Mouse (Mus musculus) lung, embryonic 15.5 days (tissue): ENCODE results near the gene Inpp5b. TPM values are rescaled to one million over a fixed set of nuclear protein-coding genes. Genes with fewer than 3 reads are reported as not detected.

Source experiments
- ATAC-seq: fragments of 200-750 bp; cut with Nextera tagmentation; 2 replicates; pipeline ENCODE4 v1.8.0; 2017; ENCODE audit warnings: moderate number of reproducible peaks, borderline replicate concordance; ENCODE audit not compliant: low FRiP score, low TSS enrichment; ENCODE audit errors: extremely low read depth
- H3K27ac ChIP-seq: fragments of 300-500 bp; sonication (generic); 2 replicates; pipeline ENCODE4 v1.5.1; 2015; ENCODE audit warnings: moderate library complexity, mild to moderate bottlenecking, inconsistent platforms
- H3K27me3 ChIP-seq: fragments of 300-500 bp; sonication (generic); 2 replicates; pipeline ENCODE4 v1.6.1; 2015; ENCODE audit warnings: inconsistent platforms
- H3K36me3 ChIP-seq: fragments of 300-500 bp; sonication (generic); 2 replicates; pipeline ENCODE4 v1.6.1; 2015; ENCODE audit warnings: inconsistent platforms
- H3K4me1 ChIP-seq: fragments of 300-500 bp; sonication (generic); 2 replicates; pipeline ENCODE4 v1.6.1; 2015; ENCODE audit warnings: inconsistent platforms
- H3K4me2 ChIP-seq: fragments of 300-500 bp; sonication (generic); 2 replicates; pipeline ENCODE4 v1.6.1; 2015; ENCODE audit warnings: inconsistent platforms, mild to moderate bottlenecking, moderate library complexity
- H3K4me3 ChIP-seq: fragments of 300-500 bp; sonication (generic); 2 replicates; pipeline ENCODE4 v1.5.1; 2015; ENCODE audit warnings: mild to moderate bottlenecking, inconsistent platforms
- H3K9ac ChIP-seq: fragments of 300-500 bp; sonication (generic); 2 replicates; pipeline ENCODE4 v1.6.1; 2015; ENCODE audit warnings: inconsistent platforms
- H3K9me3 ChIP-seq: fragments of 300-500 bp; sonication (generic); 2 replicates; pipeline ENCODE4 v1.6.1; 2016; ENCODE audit warnings: inconsistent platforms
- WGBS: fragments of 180-500 bp; shearing (Covaris S2); methylation state at CpG from one replicate; pipeline ENCODE4 v1.1.7; 2015; 5-methylcytosine and 5-hydroxymethylcytosine counted together
- polyA plus RNA-seq: library from polyadenylated mRNA; unstranded; fragments of >200 nt; fragmentation: Nextera tagmentation; extraction: Ambion mirVana; gene quantifications from 2 replicates; pipeline ENCODE4 v1.2.1, GENCODE M21; 2015

Inpp5b gene
- polyA plus RNA-seq, 1 experiment from 2014 or later, result 35.5 TPM

DNA sequence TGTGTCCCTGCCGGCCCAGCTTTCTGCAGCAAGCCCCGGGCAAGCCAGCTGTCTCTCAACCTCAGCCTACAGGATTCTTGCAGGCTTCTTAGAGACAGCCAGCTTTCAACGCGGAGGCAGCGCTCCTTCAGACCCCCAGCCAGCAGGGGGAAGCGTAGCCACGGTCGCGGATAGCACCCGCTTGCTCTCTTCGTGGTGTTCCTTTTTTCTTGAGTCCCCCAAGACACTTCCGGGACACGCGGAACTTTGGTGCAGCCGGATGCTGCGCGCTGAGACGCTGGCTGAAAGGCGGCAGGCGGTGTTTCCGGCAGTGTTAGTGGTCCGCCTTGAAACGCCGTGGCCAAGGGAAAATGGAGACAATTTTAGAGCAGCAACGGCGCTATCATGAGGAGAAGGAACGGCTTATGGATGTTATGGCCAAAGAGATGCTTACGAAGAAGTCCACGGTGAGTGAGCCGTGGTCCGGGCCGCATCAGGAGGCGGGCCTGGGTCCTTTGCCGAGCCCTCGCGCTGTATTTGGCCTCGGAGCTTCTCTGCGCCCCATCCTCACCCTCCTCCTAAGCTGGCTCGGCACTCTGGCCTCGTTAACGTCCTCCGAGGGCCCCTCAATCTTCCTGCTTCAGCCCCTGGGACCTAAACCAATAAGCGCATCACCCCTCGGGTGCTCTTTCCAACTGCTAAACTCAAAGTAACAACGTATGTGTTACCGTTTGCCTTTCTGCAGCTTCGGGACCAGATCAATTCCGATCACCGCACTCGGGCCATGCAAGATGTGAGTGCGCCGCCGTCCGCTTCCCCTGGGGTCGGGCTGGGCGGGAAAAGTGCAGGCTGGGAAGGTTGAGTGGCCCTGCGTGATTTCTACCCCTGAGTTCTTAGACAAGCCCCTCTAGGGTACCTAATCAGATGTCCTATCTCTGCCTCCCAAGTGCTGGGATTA, 26.8 kb upstream of the Inpp5b start, which contains the start of gene Sf3a3:
Sf3a3 (plus strand) TSS at position 232 of the 937 bp plus-strand sequence.
- Histone ChIP-seq H3K27ac (peak within 1 kb of the TSS; percentile 56; the same call in 1 of the 2 replicates), H3K9ac (peak within 1 kb of the TSS; percentile 96), H3K9me3 (no peaks in the 10 kb centered on the region), H3K27me3 (no peaks in the 10 kb centered on the region), H3K4me2 (peak within 1 kb of the TSS; percentile 89), H3K4me1 (peaks cover 23% of the 10 kb centered on the region), H3K4me3 (peak within 1 kb of the TSS; percentile 91), H3K36me3 (peaks cover 37% of the 10 kb centered on the region)
- 1% methylated on average over 56 of the region's 57 CpGs for WGBS
- ATAC-seq, result peak; percentile 89

DNA sequence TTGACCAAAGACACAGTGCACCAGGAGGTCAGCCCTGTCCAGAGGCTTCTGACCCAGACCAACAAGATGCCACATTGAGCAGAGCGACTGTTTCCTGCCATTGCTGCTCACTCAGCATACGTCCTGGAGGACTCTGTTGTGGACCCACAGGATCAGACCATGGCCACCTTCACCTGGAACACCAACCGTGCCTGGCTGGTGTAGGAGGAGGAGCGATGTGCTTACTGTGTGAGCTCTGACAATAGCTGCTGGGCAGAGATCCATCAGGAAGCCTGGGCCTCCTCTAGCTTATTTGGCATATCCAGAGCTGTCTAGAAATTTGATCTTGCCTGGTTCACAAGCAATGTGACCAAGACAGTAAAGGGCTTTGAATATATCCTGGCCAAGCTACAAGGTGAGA, 22.5 kb upstream of the Inpp5b start:
- H3K27me3 ChIP-seq, result no peaks in the 10 kb centered on the region

DNA sequence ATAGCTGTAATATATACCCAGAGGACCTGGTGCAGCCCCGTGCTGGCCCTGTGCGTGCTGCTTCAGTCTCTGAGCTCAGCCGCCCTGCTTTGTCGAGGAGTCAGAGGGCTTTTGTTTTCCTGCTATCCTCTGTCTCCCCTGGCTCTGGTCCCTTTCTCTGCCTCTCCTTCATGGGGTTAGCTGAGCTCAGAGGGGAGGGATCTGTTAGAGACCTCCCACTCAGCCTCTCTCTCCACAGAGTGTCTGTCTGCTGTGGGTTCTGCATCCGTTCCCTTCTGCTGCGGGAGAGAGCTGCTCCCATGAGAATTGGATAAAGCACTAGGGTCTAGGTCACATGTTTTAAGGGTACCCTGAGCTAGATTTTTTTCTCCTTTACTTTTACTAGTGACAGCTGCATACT, 15.5 kb upstream of the Inpp5b start:
- H3K36me3 ChIP-seq, result peaks cover 93% of the 10 kb centered on the region
- H3K4me2 ChIP-seq, result no peak overlapping the region
- no peaks in the 10 kb centered on the region for H3K27me3 ChIP-seq
- H3K27ac ChIP-seq, result no peak overlapping the region
- ATAC-seq, result no peak
- no peaks in the 10 kb centered on the region for H3K9me3 ChIP-seq
- no peak overlapping the region for H3K4me3 ChIP-seq
- H3K4me1 ChIP-seq, result no peaks in the 10 kb centered on the region
- no peak overlapping the region for H3K9ac ChIP-seq
- 92% methylated on average over 6 of the region's 6 CpGs for WGBS

More for the DNA sequence above, 22.5 kb upstream of the Inpp5b start:
- Histone ChIP-seq H3K9me3 (no peaks in the 10 kb centered on the region), H3K4me2 (no peak overlapping the region), H3K4me3 (no peak overlapping the region), H3K9ac (no peak overlapping the region), H3K27ac (no peak overlapping the region), H3K36me3 (peaks cover 74% of the 10 kb centered on the region), H3K4me1 (peaks cover 13% of the 10 kb centered on the region)
- WGBS, result 93% methylated on average over 4 of the region's 4 CpGs
- ATAC-seq, result no peak

DNA sequence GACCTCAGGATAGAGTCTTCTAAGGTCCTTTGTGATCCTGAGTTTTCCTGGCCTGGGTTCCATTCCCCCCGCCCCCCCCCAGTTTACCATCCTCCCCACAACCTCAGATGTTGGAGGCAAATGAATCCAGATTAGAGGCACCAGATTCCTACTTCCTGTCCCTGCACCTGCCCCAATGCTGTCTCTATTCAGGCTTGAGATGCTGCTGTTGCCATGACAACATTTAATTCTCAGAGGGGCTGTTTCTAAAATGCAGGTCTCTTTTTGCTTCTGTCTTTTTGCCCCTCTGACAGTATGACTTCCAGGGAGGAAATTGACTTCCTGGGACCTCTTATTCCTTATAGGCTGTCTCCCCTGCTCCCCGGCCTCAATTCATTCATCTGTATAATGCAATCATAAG, 4.7 kb upstream of the Inpp5b start:
- Histone ChIP-seq H3K9ac (no peak overlapping the region), H3K4me1 (0 out of 2 replicates have a peak, but pooled peaks cover 3% of the 10 kb centered on the region), H3K9me3 (no peaks in the 10 kb centered on the region), H3K27me3 (no peaks in the 10 kb centered on the region), H3K36me3 (peaks cover 12% of the 10 kb centered on the region), H3K4me2 (no peak overlapping the region), H3K4me3 (no peak overlapping the region), H3K27ac (no peak overlapping the region)
- WGBS, result 56% methylated on average over 2 of the region's 2 CpGs
- no peak for ATAC-seq

DNA sequence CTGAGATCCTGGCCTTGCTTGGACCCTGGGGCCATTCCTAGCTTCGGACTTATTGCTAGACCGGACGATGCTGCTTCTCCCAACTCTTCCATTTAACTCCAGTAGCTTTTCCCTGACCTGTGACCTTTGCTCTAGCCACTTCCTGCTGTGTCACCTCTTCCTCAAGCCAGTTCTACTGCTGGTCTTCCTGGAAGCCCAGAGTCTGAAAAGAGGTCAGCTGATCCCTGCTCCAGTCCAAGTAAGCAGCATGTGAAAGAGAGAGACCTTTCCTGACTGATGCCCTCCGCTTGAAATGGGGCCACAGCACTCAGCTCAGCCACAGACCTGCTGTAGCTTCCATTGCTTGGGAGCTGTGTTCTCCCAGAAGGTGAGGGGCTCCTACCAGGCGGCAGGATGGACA, 4.2 kb upstream of the Inpp5b start:
- Histone ChIP-seq H3K9ac (no peak overlapping the region), H3K9me3 (no peaks in the 10 kb centered on the region), H3K27me3 (no peaks in the 10 kb centered on the region), H3K4me3 (no peak overlapping the region), H3K4me2 (no peak overlapping the region), H3K4me1 (peaks cover 7% of the 10 kb centered on the region), H3K27ac (no peak overlapping the region), H3K36me3 (peaks cover 9% of the 10 kb centered on the region; the same call in 1 of the 2 replicates)
- WGBS, result 72% methylated on average over 5 of the region's 5 CpGs
- no peak for ATAC-seq

DNA sequence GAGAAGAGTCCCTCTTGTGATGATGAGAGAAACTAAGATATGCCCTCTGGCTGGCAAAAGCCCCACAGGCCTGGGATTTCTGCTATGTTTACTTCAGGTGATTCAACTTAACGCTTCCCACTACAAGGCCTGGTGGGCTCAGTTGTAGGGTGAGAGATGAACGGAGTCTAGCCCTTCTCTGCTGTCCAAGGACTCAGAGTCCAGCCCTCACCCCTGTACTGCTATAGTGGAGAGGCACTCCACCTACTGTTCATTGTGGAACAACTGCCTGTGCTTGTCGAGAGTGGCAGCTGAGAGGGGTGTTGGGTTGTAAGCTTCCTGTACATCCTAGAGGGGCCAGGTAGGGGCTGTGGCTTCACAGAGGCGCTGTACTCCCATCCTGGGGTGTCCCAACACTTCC, 3.6 kb upstream of the Inpp5b start:
- no peaks in the 10 kb centered on the region for H3K27me3 ChIP-seq
- no peak for ATAC-seq

DNA sequence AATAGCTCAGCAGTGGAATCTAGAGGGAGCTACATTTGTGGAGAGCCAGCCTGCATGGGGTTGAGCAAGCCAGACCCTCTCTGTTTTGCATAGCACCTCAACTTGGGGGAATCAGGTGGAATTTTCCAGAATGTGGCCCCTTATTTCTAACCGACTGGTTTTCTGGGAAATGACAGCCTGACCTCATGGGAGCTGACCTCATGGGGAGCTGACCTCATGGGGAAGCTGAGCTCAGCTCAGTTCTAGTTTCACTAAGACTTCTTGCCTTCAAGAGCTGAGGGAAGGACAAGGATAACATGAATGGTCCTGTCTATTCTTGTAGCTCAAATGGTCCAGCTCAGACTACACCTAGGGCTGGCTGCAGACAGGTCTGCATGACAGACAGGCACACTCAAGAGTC, 2.9 kb upstream of the Inpp5b start:
- 57% methylated on average over 1 of the region's 1 CpGs for WGBS
- no peak overlapping the region for H3K27ac ChIP-seq
- no peaks in the 10 kb centered on the region for H3K36me3 ChIP-seq
- no peak overlapping the region for H3K9ac ChIP-seq
- no peaks in the 10 kb centered on the region for H3K27me3 ChIP-seq
- ATAC-seq, result no peak
- no peak overlapping the region for H3K4me3 ChIP-seq
- no peak overlapping the region for H3K4me2 ChIP-seq
- peaks cover 10% of the 10 kb centered on the region for H3K4me1 ChIP-seq
- no peaks in the 10 kb centered on the region for H3K9me3 ChIP-seq

More for the DNA sequence above, 3.6 kb upstream of the Inpp5b start:
- H3K4me1 ChIP-seq, result peaks cover 10% of the 10 kb centered on the region
- no peak overlapping the region for H3K4me3 ChIP-seq
- no peak overlapping the region for H3K4me2 ChIP-seq
- H3K9ac ChIP-seq, result no peak overlapping the region
- no peak overlapping the region for H3K27ac ChIP-seq
- H3K9me3 ChIP-seq, result no peaks in the 10 kb centered on the region
- WGBS, result 51% methylated on average over 4 of the region's 4 CpGs
- peaks cover 5% of the 10 kb centered on the region; the same call in 1 of the 2 replicates for H3K36me3 ChIP-seq

DNA sequence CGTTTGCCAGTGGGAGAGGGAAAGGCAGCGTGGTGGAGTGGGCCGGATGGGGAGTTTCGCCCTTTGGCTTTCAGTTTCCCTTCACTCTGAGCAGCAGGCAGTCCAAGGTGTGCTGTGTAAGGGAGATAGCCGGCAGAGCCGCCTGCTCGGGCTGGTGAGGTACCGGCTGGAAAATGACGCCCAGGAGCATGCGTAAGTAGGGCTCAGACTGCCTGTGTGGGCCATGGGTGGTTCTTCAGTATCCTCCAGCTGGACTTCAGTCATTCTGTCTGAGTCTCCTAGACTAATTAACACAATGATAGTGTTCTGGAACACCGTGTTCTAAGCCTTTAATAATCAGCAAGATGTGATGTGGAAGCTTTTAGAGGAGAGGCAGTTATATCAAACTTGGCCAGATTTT, 1.2 kb downstream of the Inpp5b start:
- no peak overlapping the region for H3K4me3 ChIP-seq
- no peaks in the 10 kb centered on the region for H3K27me3 ChIP-seq
- ATAC-seq, result no peak
- H3K4me1 ChIP-seq, result peaks cover 10% of the 10 kb centered on the region
- no peak overlapping the region for H3K9ac ChIP-seq
- no peak overlapping the region for H3K4me2 ChIP-seq
- WGBS, result 83% methylated on average over 11 of the region's 11 CpGs
- H3K27ac ChIP-seq, result no peak overlapping the region
- H3K9me3 ChIP-seq, result no peaks in the 10 kb centered on the region
- no peaks in the 10 kb centered on the region for H3K36me3 ChIP-seq

DNA sequence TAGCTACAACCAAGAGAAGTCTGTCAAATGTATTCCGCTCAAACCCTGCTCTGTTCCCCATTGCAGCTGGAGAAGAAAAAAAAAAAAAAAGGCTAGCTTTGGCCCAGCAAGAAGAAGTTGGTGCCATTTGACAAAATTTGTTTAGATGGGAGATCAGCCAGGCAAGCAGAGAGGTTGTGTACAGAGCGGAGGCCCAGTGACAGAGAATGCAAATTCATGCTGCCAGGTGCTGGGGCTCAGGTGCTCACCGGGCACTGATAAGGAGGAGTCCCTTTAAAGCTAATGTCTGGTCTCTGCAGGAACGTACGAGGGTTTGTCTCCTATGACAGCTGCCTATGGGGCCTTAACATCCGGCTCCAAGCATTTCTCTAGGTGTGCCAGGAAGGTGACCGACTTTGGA, 4.9 kb downstream of the Inpp5b start:
- Histone ChIP-seq H3K4me2 (no peak overlapping the region), H3K9me3 (no peaks in the 10 kb centered on the region), H3K4me3 (no peak overlapping the region), H3K27me3 (no peaks in the 10 kb centered on the region; the same call in 1 of the 2 replicates), H3K27ac (no peak overlapping the region), H3K36me3 (no peaks in the 10 kb centered on the region), H3K4me1 (peaks cover 12% of the 10 kb centered on the region), H3K9ac (no peak overlapping the region)
- WGBS, result 68% methylated on average over 7 of the region's 7 CpGs
- no peak for ATAC-seq

DNA sequence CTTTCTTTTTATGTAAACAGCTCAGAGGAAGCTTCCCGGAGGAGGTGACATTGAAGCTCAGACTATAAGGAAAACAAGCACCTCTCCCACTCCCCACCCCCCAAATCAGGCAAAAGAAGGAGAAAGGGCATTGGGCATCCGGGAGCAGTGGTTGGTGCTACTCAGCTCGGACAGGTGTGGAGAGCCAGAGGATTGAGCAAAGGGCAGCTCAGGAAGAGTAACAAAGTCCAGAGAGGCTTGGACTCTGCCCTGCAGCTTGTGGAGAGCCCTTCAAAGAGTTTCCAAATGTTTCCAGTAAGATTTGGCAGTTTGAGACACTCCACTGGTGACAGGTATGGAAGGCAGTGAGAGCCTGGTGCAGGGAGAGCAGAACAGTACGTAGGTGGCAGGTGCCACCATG, 6.2 kb downstream of the Inpp5b start:
- Histone ChIP-seq H3K9ac (no peak overlapping the region), H3K4me1 (peaks cover 15% of the 10 kb centered on the region), H3K9me3 (no peaks in the 10 kb centered on the region), H3K36me3 (no peaks in the 10 kb centered on the region), H3K27ac (no peak overlapping the region), H3K4me2 (no peak overlapping the region), H3K27me3 (no peaks in the 10 kb centered on the region; the same call in 1 of the 2 replicates), H3K4me3 (no peak overlapping the region)
- WGBS, result 54% methylated on average over 4 of the region's 4 CpGs
- no peak for ATAC-seq

DNA sequence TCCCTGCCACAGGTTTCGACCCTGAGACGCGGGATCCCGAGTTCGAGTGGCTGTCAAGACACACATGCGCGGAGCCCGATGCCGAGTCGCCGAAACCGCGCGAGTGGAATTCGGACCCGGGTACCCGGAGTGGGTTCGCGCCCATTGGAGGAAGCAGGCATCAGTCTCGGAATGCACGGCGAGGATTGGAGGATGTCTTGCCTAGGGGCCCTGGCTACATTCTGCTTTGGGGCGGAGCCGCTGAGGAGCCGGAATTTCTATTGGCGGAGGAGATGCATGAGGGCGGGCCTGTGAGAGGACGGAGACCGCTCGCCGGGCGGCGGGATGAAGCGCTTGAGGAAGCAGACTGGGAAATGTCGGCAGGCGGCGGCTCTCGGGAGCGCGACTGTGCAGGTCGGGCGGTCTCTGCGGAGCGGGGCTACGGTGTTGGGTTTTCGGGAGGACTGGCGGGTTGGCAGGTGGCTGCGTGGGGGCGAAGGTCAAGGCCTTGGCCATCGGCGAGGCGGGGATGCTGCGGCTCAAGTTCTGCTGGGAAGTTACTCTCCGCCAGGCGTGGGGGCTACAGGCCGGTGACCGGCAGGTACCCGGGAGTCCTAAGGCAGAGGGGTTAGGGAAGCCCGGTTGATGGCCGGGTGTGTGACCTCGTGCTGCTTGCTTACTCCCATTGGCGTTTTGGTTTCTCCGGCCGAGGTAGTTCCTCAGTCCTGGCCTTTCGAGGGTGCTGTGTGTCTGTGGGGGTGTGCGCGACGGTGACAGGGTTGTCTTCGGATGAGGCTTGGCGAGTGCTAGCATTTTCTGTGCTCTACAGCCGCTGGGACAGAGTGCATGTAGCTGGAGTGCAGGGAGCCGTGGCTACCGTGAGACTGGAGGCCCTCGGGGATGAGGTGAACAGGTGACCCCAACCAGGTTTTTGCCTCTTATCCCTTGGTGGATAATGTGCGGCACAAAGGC, 9.9 kb downstream of the Inpp5b start:
- H3K27ac ChIP-seq, result peak overlapping the region; percentile 20

More for the DNA sequence above, 9.9 kb downstream of the Inpp5b start:
- Histone ChIP-seq H3K9ac (peak overlapping the region; percentile 59), H3K4me1 (peaks cover 32% of the 10 kb centered on the region), H3K27me3 (no peaks in the 10 kb centered on the region; the same call in 1 of the 2 replicates), H3K4me3 (peak overlapping the region; percentile 73), H3K36me3 (no peaks in the 10 kb centered on the region), H3K4me2 (peak overlapping the region; percentile 91), H3K9me3 (no peaks in the 10 kb centered on the region)
- under 1% methylated on average over 75 of the region's 75 CpGs for WGBS
- ATAC-seq, result peak; percentile 98
